Mouse (Mus musculus) c-Kit-negative CD71-positive TER-119-positive erythroid progenitor cells, embryonic 14.5 days (primary cell): ENCODE results near the gene Pigf.
A peak's percentile ranks its signal among the peaks of the same experiment; 100 is the strongest.
"Not testable (repeated sequence)": the region's sequence is repeated elsewhere in the genome, so short reads cannot be mapped to it uniquely, and the experiment has no call there.

Source experiments
- DNase-seq: peaks from one replicate; pipeline ENCODE4 v3.0.0-alpha.2; 2013; ENCODE audit warnings: low read depth, low spot score

Gene Pigf

DNA sequence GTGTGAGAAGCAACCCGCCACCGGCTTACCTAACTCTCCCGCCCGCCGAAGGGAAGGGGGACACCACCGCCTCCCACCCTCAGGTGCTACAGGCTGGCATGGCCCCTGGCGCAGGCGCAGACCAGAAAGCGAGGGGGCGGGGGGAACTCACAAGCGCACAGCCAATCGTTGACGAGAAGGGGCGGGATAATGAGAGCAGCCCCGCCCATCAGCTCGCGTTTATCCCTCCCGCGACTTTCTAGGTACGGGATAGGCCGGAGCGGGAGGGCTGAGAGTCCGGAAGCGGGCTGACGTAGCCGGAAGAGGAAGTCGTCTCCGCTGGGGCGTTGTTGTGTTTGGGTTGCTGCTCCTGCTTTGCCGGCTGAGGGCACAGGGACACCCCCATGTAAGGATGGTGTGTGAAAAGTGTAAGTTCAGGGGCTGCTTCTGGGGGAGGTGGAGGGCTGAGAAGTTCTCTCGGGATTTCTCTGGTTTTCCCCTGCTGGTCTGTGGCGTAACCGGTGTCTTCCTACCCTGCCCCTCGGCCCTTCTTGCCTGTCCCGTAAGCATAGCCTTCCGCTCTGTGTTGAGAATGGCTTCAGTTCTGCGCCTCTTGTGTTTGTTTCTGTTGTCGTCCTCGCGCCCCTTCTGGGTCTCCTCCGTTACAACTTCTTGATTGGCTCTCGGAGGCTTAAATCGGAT lies at the start of gene Pigf, which contains the start of gene Cript:
Gene Pigf, minus strand, starts transcription at position 138 of the 681 bp plus-strand sequence.
Gene Cript, plus strand, starts transcription at position 282 of the 681 bp plus-strand sequence.
- peak; percentile 97 for DNase-seq

DNA sequence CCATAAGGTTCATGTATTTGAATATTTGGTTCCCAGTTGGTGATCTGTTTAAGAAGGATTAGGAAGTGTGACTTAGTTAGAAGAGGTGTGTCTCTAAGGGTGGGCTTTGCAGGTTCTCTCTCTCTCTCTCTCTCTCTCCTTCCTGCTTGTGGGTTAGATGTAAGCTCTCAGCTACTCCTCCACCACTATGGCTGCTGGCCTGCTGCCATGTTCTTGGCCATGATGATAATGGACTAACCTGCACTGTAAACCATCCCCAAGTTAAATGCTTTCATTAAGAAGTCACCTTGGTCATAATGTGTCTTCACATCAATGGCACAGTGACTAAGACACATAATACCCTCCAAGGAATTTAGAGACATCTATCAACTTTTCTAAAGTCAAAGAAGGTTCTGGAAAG lies 48.3 kb upstream of the Pigf start:
- DNase-seq = no peak

DNA sequence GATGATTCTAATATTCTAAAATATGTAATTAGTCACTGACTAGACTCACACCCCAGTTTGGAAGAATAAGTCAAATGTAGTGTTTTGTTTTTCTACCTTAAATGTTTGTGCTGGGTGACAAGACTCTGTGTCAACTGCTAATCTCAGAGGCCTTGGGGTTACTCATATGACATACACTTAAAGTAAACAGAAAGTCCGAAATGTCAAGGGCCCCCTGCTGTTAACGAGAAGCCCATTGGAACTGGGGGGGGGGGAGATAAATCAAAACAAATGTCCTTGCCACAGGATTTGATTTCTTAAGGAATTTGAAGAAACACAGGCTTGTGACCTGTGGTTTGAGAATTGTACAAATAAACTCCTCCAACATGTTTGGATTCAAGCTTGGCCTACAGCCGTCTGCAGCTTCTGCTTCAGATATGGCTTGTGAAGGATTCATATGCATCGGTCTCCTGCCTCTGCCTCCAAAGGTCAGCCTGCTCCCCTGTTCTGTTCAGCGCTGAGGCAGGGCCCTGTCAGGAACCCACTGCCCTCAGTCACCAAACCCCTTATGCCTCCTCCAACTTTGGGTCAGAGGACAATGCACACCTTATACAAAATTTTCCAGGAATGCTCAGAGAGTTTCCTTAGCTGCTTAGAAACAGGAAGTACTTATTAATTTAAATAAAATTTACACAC lies 47.7 kb upstream of the Pigf start:
- no peak for DNase-seq

GRCm38 (mm10) chr17:87072183-87072582 lies 47.0 kb upstream of the Pigf start:
- not testable (repeated sequence) for DNase-seq

DNA sequence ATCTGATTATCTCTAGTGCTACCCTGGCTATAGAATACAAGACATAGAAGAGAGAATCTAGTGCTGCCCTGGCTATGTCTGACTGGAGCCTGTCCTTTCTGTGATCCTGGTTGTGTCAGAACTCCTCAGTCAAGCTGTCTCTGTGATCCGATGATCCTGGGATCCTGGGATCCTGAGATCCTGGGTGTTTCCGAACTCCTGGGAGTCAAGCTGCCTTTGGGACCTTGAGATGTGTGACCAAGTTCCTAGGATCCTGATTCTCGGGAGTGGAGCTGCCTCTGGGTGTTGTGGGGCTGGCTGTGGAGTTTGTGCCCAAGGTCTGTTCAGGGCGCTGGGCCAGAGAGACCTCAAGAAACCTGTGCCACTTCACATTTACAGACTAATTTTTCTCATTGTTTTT lies 43.8 kb upstream of the Pigf start:
- no peak for DNase-seq

GRCm38 (mm10) chr17:87063969-87064368 lies 38.8 kb upstream of the Pigf start:
- DNase-seq = no peak

DNA sequence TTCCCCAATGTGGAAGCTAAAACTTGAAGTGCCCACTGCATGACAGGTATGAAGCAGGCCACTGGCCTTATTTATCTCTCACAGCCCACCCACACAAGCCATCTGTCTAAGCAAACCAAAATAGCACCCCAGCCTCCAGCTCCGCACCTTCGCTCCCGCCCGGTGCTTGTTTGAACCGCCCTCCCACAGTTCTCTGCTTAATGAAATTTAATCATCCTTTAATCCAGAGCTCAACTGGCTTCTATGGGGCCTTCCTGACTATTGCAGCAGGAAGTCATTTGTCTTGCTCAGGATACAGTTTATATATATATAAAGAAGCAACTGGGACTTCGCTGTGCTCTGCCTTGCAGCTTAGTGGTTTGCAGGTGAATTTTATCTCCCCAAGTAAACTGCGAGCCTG lies 38.3 kb upstream of the Pigf start:
- DNase-seq = no peak

DNA sequence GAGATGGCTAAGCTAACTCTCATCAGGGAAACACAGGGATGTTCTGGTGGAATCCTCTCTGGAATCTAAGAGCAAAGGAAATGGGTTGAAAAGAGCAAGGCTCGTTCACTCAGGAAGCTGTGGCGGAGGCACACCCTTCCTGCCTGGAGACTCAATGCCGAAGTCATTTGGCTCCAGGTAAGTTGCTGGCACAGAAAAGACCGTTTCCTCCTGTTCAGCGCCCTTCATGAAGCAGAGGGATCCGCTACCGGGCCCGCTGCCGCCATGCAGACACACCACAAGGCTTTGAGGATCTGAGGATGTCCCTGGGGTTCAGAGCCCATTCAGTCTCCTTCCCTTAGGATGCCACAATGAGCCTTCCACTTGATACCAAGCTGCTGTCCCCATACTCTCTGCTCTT lies 37.4 kb upstream of the Pigf start:
- DNase-seq = no peak

DNA sequence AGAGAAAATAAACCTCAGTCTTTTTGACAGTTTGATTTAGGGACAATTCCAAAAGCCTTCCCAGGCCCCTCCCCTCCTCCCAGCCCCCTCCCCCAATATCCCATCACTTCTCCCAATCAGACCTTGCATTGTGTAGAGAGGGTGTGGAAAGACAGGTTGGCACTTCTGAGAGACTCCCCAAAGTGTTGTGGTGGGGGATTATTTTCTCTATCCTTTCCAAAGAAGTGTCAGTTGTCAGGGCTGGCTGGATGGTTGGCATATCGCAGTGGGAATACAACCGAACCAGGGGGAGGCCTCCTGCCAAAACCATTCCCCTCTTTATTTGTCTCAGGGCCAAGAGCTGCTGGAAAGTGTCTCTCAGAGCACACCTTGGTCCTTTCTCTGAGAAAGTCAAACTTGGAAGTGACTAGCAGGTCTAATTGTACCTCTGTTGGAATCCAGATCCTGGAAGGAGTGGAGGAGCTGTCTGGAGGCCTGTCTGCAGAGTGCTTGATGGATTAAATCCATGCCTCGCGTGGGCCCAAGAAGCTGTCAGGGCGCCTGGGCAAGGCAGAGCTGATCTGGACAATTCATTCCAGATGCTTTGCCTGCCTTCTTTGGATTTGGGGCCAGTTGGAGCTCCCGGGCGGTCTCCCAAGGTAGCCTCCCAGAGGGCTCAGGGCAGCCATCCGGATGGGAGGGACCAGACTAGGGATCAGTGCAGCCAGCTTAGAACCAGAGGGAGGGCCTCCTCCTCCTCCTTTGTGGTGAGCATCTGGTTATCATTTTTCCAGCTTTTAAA lies 32.5 kb upstream of the Pigf start:
- DNase-seq = no peak

- no peak for DNase-seq
Observed at GRCm38 (mm10) chr17:87056761-87057160, 31.6 kb upstream of the Pigf start.

DNA sequence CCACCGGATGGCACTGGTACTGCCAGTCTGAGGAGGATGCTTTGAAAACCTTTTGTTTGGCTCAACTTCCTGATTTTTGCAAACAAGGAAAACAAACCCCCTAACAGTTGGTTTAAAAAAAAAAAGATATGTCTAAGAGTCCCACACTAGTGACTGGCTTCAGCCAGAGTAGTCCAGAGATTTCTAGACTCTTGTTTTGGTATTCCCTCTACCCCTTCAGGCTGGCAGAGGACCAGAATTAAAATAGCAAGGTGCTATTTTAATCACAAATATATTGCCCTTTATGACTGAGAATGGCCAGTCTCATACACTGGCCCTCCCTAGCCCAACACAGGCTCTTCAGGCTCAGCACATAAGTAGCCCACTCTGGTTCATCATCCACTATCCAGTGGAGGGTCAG lies 30.5 kb upstream of the Pigf start:
- no peak for DNase-seq

GRCm38 (mm10) chr17:87055051-87055459 lies 29.8 kb upstream of the Pigf start:
- no peak for DNase-seq

GRCm38 (mm10) chr17:87053921-87054320 lies 28.7 kb upstream of the Pigf start:
- no peak for DNase-seq

GRCm38 (mm10) chr17:87052432-87052831 lies 27.2 kb upstream of the Pigf start:
- DNase-seq = no peak

GRCm38 (mm10) chr17:87051652-87052051 lies 26.4 kb upstream of the Pigf start:
- no peak for DNase-seq

DNA sequence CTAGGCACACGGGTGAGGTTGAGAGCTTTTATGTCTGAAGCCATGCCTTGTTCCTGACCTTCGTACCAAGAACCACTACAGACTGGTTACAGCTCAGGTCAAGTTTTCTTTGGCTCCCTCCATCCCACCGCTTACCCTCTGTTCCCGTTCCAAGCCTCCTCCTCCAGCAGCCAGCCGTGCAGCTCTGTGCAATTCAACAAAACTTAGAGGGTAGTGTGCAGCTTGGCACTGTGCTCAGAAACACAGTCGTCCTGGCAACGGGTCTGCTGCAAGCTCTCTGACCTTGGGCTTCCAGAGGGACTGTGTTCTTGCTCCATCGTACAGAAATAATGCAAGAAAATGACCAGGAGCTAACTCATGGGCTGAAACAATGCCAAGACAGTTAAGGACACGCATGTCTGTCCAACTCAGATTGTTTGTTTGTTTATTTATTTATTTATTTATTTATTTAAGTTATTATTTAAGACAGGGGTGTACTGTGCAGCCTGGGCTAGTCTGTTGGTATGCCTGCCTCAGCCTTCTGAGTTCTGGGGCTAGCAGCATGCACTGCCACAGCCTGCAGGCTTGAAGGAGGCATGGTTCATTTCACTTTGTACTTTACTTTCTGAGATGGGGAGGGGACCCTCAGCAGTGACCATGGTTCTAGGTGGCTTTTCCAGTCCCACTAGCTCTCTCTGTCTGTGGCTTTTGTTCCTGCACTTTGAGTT lies 25.4 kb upstream of the Pigf start:
- no peak for DNase-seq

- DNase-seq = no peak
Observed at GRCm38 (mm10) chr17:87049696-87050095, 24.5 kb upstream of the Pigf start.

GRCm38 (mm10) chr17:87044796-87045195 lies 19.6 kb upstream of the Pigf start:
- DNase-seq = no peak

- DNase-seq = peak; percentile 73
Observed at GRCm38 (mm10) chr17:87044364-87044763, 19.2 kb upstream of the Pigf start.

DNA sequence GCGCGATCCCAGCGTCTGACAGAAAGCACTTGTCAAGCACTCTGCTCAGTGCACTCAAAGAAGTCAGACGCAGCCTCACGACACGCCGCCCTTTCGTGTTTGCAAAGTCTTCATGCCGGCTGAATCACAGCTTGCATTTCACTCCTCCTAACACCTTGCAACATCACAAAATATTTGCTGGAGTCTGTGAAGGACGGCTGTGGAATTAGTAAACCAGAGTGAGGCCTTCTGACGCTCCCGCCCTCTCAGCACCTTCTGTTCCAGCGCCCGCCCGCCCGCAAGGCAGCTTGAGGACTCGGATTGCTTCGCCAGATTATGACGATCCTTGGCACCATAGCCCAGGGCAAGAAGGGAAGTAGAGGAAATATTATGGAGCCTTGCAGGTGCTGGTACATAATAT lies 16.5 kb upstream of the Pigf start:
- no peak for DNase-seq

DNA sequence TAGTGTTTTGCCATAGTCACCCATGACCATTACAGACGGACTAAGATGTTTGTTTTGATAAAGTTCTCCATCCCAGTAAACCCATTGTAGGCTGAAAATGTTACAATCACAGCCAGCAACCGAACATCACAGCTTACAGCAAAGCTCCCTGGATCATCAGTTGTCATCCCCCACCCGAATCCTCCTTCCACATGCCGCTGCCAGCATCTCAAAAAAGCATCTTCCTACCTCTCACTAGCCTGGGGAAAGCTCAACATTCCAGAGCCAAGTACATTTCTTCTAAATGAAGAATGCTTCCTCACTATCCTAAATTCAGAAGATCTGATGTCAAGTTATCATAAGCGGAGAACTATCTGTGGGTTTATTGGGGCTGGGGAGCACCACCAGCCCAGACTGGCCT lies 13.3 kb upstream of the Pigf start:
- no peak for DNase-seq
